Mouse (Mus musculus) spleen, postnatal 0 days (tissue): ENCODE measurements around the gene H2afj. TPM values are rescaled to one million over a fixed set of nuclear protein-coding genes. Genes with fewer than 3 reads are reported as not detected.

Source experiments
- polyA plus RNA-seq: library from polyadenylated mRNA; unstranded; fragments of >200 nt; fragmentation: Nextera tagmentation; extraction: Ambion mirVana; gene quantifications from 2 replicates; pipeline ENCODE4 v1.2.1, GENCODE M21; 2015

Gene H2afj
- polyA plus RNA-seq: 258 and 277 TPM in 2 replicates

GRCm38 (mm10) chr6:136808014-136808417 is at the start of gene H2afj:
Gene H2afj, plus strand, starts transcription at chr6:136808244.

DNA sequence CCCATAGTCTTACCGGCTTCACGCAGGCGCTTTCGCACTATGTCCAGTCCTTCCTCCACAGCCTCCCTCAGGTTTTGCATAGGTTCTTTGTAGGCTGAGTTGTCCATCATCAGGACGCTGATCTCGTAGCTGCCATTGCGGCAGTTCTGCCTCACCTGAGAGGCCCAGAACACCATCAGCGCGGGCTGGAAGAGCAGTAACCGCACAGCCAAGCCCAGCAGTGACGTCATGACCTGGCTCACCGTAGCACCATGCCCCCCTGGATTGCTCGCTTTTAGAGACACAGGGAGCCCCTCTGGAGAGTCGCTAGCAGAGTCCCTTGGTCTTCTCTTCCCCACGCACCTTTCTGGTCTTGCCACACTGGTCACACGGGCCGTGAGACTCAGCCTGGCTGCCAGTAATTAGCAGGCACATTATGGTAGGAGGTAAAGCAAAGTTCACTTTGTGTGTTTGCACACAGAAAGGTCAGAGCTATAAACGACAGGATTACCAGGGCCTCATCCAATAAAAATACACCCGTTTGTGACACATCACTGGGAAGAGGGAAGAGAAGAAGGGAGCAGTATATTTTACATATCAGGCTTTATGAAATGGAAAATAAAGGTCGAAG is 26.6 kb upstream of the H2afj start, which contains the start of gene Gucy2c:
Gucy2c (minus strand) TSS at position 389 of the 610 bp plus-strand sequence.

GRCm38 (mm10) chr6:136803739-136804633 is 4.1 kb upstream of the H2afj start, which contains the start of gene Hist4h4:
Gene Hist4h4, minus strand, starts transcription at chr6:136804415.

DNA sequence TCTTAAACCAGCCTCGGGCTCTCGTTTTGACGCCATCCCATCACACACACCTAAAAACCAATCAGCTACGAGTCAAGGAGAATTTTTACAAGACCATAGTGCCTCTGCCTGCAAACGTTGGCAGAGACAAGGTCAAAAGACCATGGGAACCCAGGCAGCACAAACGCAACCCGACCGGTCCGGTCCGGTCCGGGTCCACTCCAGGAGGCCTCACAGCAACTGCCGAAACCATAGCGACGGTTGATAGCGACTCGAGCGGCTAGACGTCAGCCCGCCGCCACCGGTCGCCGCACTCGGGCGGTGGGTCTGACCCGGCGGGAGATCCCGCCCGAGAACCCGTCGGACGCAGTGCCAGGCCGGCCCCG is 19.5 kb downstream of the H2afj start, which contains the start of gene BC049715:
BC049715 (plus strand) TSS at position 111 of the 365 bp plus-strand sequence.

DNA sequence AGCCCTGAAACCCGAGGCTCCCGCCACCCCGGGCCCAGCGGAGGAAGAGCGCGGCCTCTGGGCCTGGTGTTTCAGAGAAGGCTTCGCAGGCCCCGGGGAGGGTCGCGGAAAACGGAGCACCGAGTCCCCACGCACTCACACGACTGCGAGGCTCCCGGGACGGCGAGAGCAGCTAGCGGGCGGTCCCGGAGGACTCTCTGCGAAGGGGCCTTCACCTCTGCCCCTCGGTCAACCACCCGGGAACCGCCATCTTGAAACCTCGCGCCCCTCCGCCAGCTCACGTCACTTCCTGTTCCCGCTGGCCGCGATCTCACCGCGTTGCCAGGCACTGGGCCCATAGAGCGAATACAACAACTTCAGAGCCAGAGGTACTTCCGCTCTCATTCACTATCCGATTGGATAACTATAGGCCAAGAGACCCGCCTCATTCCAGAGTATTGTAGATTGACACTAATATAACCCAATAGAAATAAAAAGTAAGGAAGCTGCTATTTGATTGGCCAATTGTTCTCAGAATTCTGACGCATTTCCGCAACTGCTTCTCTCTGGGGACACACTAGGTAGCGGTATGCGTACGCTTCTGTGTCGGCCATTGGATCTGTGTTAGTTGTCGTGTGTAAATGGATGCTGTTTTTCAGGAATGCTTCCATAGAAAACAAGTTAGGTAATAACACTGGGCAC is 20.0 kb downstream of the H2afj start, which contains the start of gene Wbp11:
Wbp11 (minus strand) TSS at position 353 of the 681 bp plus-strand sequence.

GRCm38 (mm10) chr6:136835352-136835751 is 27.3 kb downstream of the H2afj start, which contains the start of gene Smco3:
Gene Smco3, minus strand, starts transcription at chr6:136835452.

GRCm38 (mm10) chr6:136857186-136857872 is 49.3 kb downstream of the H2afj start, which contains the start of gene Art4:
Gene Art4, minus strand, starts transcription at chr6:136857733.

Other genes with a start within 250 kb of the H2afj start
- 36.9 and 50.8 TPM in 2 replicates for gene Plbd1, start 146.3 kb upstream of the H2afj start, polyA plus RNA-seq
- gene Gucy2c, start 26.5 kb upstream of the H2afj start, polyA plus RNA-seq: 0.13 and 0.15 TPM in 2 replicates
- gene Hist4h4, start 3.8 kb upstream of the H2afj start, polyA plus RNA-seq: 3.0 and 4.6 TPM in 2 replicates
- gene BC049715, start 19.4 kb downstream of the H2afj start, polyA plus RNA-seq: 1.2 TPM in 2 replicates
- 61.2 and 64.8 TPM in 2 replicates for gene Wbp11, start 20.0 kb downstream of the H2afj start, polyA plus RNA-seq
- gene Smco3, start 27.2 kb downstream of the H2afj start, polyA plus RNA-seq: 0.18 TPM in 1 of 2 replicates, not detected in the other
- gene Art4, start 49.5 kb downstream of the H2afj start, polyA plus RNA-seq: 18.0 and 21.3 TPM in 2 replicates
- 80.3 and 109 TPM in 2 replicates for gene Mgp, start 67.6 kb downstream of the H2afj start, polyA plus RNA-seq
- gene Erp27, start 113.9 kb downstream of the H2afj start, polyA plus RNA-seq: 1.3 and 2.0 TPM in 2 replicates
- gene Pde6h, start 115.6 kb downstream of the H2afj start, polyA plus RNA-seq: 0.05 and 0.72 TPM in 2 replicates
- 283 and 386 TPM in 2 replicates for gene Arhgdib, start 133.7 kb downstream of the H2afj start, polyA plus RNA-seq